Mouse (Mus musculus) olfactory bulb, adult 2 months (tissue): ENCODE data around the gene Slc38a4. TPM values are rescaled to one million over a fixed set of nuclear protein-coding genes. Genes with fewer than 3 reads are reported as not detected.

Experiments
- H3K27ac ChIP-seq: fragments of 200-500 bp; 2 replicates; pipeline ENCODE4 v1.5.1; 2012; ENCODE audit warnings: low read depth, low read length; ENCODE audit not compliant: insufficient read depth
- H3K4me1 ChIP-seq: fragments of 200-500 bp; 2 replicates; pipeline ENCODE4 v1.6.1; 2012; ENCODE audit warnings: low read length; ENCODE audit not compliant: control insufficient read depth, insufficient read depth
- H3K4me3 ChIP-seq: fragments of 200-500 bp; 2 replicates; pipeline ENCODE4 v1.5.1; 2012; ENCODE audit warnings: mild to moderate bottlenecking, low read depth, low read length, moderate library complexity; ENCODE audit not compliant: insufficient read depth
- CTCF ChIP-seq: fragments of 200-500 bp; IDR thresholded peaks from 2 replicates; pipeline ENCODE4 v1.5.1; 2012; ENCODE audit warnings: low read depth, mild to moderate bottlenecking, low read length, moderate library complexity; ENCODE audit not compliant: insufficient read depth
- POLR2A ChIP-seq: fragments of 200-500 bp; IDR thresholded peaks from 2 replicates; pipeline ENCODE4 v1.6.1; 2012; ENCODE audit warnings: mild to moderate bottlenecking, low read depth, low read length, moderate library complexity; ENCODE audit not compliant: insufficient read depth
- WGBS: fragments of 180-500 bp; shearing (Covaris S2); methylation state at CpG from one replicate; pipeline ENCODE4 v1.1.7; 2018; 5-methylcytosine and 5-hydroxymethylcytosine counted together
- polyA plus RNA-seq: library from polyadenylated mRNA; stranded (reverse); fragments of >200 nt; gene quantifications from 2 replicates; pipeline ENCODE4 v1.2.4, GENCODE M21; 2012; ENCODE audit warnings: low replicate concordance; ENCODE audit not compliant: missing spikeins, insufficient read depth, insufficient read length

Slc38a4 gene
- polyA plus RNA-seq, 1 experiment: not detected

- no peaks in the 10 kb centered on the region for H3K4me1 ChIP-seq
- no peak overlapping the region for H3K4me3 ChIP-seq
- WGBS: 84% methylated on average over 11 of the region's 11 CpGs
- no peak overlapping the region for H3K27ac ChIP-seq
- TF ChIP-seq POLR2A: no peak
- no peak for TF ChIP-seq CTCF
Measured at GRCm38 (mm10) chr15:96968741-96969140, 87.0 kb downstream of the Slc38a4 start.

GRCm38 (mm10) chr15:96966326-96966725 is 89.4 kb downstream of the Slc38a4 start:
- H3K27ac ChIP-seq: no peak overlapping the region
- TF ChIP-seq POLR2A (no peak), CTCF (no peak)
- H3K4me3 ChIP-seq: no peak overlapping the region
- 89% methylated on average over 3 of the region's 3 CpGs for WGBS
- H3K4me1 ChIP-seq: no peaks in the 10 kb centered on the region

GRCm38 (mm10) chr15:96963735-96964134 is 92.0 kb downstream of the Slc38a4 start:
- Histone ChIP-seq H3K4me3 (no peak overlapping the region), H3K4me1 (peaks cover 5% of the 10 kb centered on the region; the same call in 1 of the 2 replicates), H3K27ac (no peak overlapping the region)
- WGBS: 57% methylated on average over 10 of the region's 10 CpGs
- TF ChIP-seq POLR2A (no peak), CTCF (no peak)

- H3K4me3 ChIP-seq: no peak overlapping the region
- no peak overlapping the region for H3K27ac ChIP-seq
- H3K4me1 ChIP-seq: peaks cover 5% of the 10 kb centered on the region; the same call in 1 of the 2 replicates
- TF ChIP-seq POLR2A (no peak), CTCF (no peak)
- WGBS: 76% methylated on average over 8 of the region's 8 CpGs
Measured at GRCm38 (mm10) chr15:96963318-96963717, 92.4 kb downstream of the Slc38a4 start.

GRCm38 (mm10) chr15:96960343-96960742 is 95.4 kb downstream of the Slc38a4 start:
- Histone ChIP-seq H3K27ac (no peak overlapping the region), H3K4me1 (peaks cover 5% of the 10 kb centered on the region; the same call in 1 of the 2 replicates), H3K4me3 (no peak overlapping the region)
- WGBS: 52% methylated on average over 11 of the region's 11 CpGs
- no peak for TF ChIP-seq POLR2A
- no peak for TF ChIP-seq CTCF

GRCm38 (mm10) chr15:96959247-96959646 is 96.5 kb downstream of the Slc38a4 start:
- no peak overlapping the region for H3K27ac ChIP-seq
- H3K4me3 ChIP-seq: no peak overlapping the region
- H3K4me1 ChIP-seq: peaks cover 5% of the 10 kb centered on the region; the same call in 1 of the 2 replicates
- TF ChIP-seq POLR2A (no peak), CTCF (no peak)
- 44% methylated on average over 2 of the region's 2 CpGs for WGBS

- H3K4me3 ChIP-seq: no peak overlapping the region
- 90% methylated on average over 3 of the region's 3 CpGs for WGBS
- TF ChIP-seq POLR2A: no peak
- TF ChIP-seq CTCF: no peak
Measured at GRCm38 (mm10) chr15:96956699-96957098, 99.1 kb downstream of the Slc38a4 start.

GRCm38 (mm10) chr15:96954389-96954788 is 101.4 kb downstream of the Slc38a4 start:
- Histone ChIP-seq H3K4me3 (no peak overlapping the region), H3K4me1 (peaks cover 5% of the 10 kb centered on the region; the same call in 1 of the 2 replicates), H3K27ac (no peak overlapping the region)
- TF ChIP-seq CTCF (no peak), POLR2A (no peak)
- 89% methylated on average over 6 of the region's 6 CpGs for WGBS

More at GRCm38 (mm10) chr15:96956699-96957098, 99.1 kb downstream of the Slc38a4 start:
- Histone ChIP-seq H3K27ac (no peak overlapping the region), H3K4me1 (peaks cover 10% of the 10 kb centered on the region)

GRCm38 (mm10) chr15:96953938-96954238 is 101.9 kb downstream of the Slc38a4 start:
- TF ChIP-seq CTCF (no peak), POLR2A (no peak)
- Histone ChIP-seq H3K27ac (no peak overlapping the region), H3K4me1 (peaks cover 5% of the 10 kb centered on the region; the same call in 1 of the 2 replicates), H3K4me3 (peak overlapping the region; percentile 39)
- 48% methylated on average over 16 of the region's 16 CpGs for WGBS

GRCm38 (mm10) chr15:96953112-96953937 is 102.4 kb downstream of the Slc38a4 start:
- peaks cover 5% of the 10 kb centered on the region; the same call in 1 of the 2 replicates for H3K4me1 ChIP-seq
- H3K4me3 ChIP-seq: peak overlapping the region; percentile 39
- no peak overlapping the region for H3K27ac ChIP-seq
- TF ChIP-seq POLR2A (no peak), CTCF (peak; percentile 81; the same call in 1 of the 2 replicates)
- 18% methylated on average over 23 of the region's 23 CpGs for WGBS
